Mouse (Mus musculus) central nervous system, embryonic 11.5 days (tissue): ENCODE results near the gene Gm5105. TPM values are rescaled to one million over a fixed set of nuclear protein-coding genes. Genes with fewer than 3 reads are reported as not detected.

Source experiments
- polyA plus RNA-seq: library from polyadenylated mRNA; depleted of rRNA; stranded (reverse); fragments of >200 nt; gene quantifications from 2 replicates; pipeline ENCODE4 v1.2.3, GENCODE M21; 2012; rRNA removed

The Gm5105 gene
- polyA plus RNA-seq = 0.07 and 0.08 TPM in 2 replicates

DNA sequence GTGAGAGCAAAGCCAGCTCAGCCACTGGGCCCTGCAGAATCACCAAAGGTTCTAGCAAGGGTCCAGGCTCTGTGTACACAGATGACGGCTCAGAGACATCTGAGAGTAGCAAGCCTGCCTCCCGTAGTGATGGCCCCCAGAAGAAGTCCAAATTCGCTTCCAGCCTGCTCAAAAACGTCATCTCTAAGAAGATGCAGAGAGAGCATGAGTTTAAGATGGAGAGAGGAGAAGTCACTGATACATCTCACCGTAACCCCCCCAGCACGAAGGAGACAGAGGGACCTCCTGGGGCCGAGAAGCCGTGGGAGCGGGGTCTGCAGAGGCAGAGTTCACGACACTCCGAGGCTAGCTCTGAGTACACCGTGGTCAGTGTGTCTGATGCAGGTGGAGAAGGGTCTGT is at the start of gene Gm5105:
Gene Gm5105, minus strand, starts transcription at position 101 of the 400 bp plus-strand sequence.

DNA sequence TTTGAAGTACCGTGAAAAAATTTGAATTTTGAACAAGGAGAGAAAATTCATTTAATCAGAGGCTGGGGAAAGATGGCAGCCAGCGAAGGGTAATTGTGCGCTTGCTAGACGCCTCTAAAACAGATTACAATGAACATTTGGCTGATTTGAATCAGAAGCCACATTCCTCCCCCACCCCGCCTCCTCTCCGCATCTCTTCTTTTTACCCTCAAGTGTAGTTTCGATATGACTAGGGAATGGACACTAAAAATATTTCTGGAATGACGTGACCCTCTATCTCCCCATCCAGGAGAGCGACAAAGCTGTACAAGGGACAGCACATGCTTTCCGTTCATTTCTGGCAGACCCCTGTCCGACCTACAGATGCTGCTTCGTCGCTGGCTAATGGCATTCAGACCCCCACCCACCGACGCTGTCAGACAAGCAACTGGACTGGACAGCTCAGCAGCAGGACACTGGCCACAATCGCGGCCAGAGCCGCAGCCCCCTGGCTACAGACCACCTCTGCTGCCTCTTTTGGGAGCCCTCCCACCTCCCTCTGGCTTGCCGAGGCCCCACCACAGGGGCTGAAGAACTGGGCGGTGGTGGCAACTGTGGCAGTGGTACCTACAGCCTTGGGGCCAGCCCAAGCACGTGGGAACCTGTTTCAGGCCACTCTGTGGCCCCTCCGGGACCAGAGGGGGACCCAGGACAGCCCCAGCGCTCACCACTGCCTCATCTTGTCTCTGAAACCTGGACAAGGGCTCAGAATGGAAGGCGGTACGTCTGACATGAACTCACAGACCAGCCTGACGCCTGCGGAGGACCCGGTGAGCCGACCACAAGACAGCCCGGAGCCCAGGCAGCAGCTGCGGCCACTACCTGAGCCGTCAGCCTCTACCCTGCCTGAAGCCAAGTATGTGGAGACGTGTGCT is 2.2 kb downstream of the Gm5105 start, which contains the start of gene 1110002E22Rik:
Gene 1110002E22Rik, plus strand, starts transcription at position 321 of the 914 bp plus-strand sequence.

Other genes with a start within 250 kb of the Gm5105 start
- 1,762 and 2,270 TPM in 2 replicates for gene H2afz, start 202.9 kb downstream of the Gm5105 start, polyA plus RNA-seq
- 3.8 and 6.3 TPM in 2 replicates for gene Dnajb14, start 199.7 kb downstream of the Gm5105 start, polyA plus RNA-seq
- gene Lamtor3, start 148.9 kb downstream of the Gm5105 start, polyA plus RNA-seq = 73.0 and 83.2 TPM in 2 replicates
- 3.6 and 4.7 TPM in 2 replicates for gene Dapp1, start 85.8 kb downstream of the Gm5105 start, polyA plus RNA-seq
- 0.07 and 0.41 TPM in 2 replicates for gene 1110002E22Rik, start 2.3 kb downstream of the Gm5105 start, polyA plus RNA-seq
- gene Trmt10a, start 76.1 kb upstream of the Gm5105 start, polyA plus RNA-seq = 16.7 TPM in 2 replicates
- gene Mttp, start 77.6 kb upstream of the Gm5105 start, polyA plus RNA-seq = 6.9 and 7.5 TPM in 2 replicates
- gene 4930579F01Rik, start 126.4 kb upstream of the Gm5105 start, polyA plus RNA-seq = not detected in 2 replicates
- 0.02 and 0.04 TPM in 2 replicates for gene Adh7, start 150.4 kb upstream of the Gm5105 start, polyA plus RNA-seq
- gene Adh1, start 193.6 kb upstream of the Gm5105 start, polyA plus RNA-seq = 0.30 and 1.8 TPM in 2 replicates
- gene Adh6a, start 245.9 kb upstream of the Gm5105 start, polyA plus RNA-seq = not detected in 2 replicates